ENCODE assay signal across 7 mouse cellular contexts in genomic region chr6:67268245-67268612, GRCm38 (mm10). TPM values are rescaled to one million over a fixed set of nuclear protein-coding genes. Genes with fewer than 3 reads are reported as not detected.
A peak's percentile ranks its signal among the peaks of the same experiment; 100 is the strongest.
DNase-seq lines count a peak whose midpoint lies in the region; ATAC-seq and TF ChIP-seq lines count a peak whose summit lies in the region.

No protein-coding gene starts in this region.

- no peak overlapping the region for H3K27ac ChIP-seq in lung, embryonic 15.5 days
- H3K27ac ChIP-seq in forebrain, embryonic 10.5 days: peak overlapping the region; percentile 99
- no peak overlapping the region for H3K27ac ChIP-seq in limb, embryonic 12.5 days
- H3K27ac ChIP-seq in small intestine, adult 2 months (ENCODE audit: insufficient read depth, low read depth, low read length): no peak overlapping the region

- no peak for TF ChIP-seq CTCF in small intestine, adult 2 months (IDR thresholded peaks at IDR 0.05; ENCODE audit: extremely low read depth, insufficient read length, insufficient replicate concordance, low read depth, low read length)

- peaks cover 12% of the 10 kb centered on the region for H3K36me3 ChIP-seq in lung, embryonic 15.5 days
- peaks cover 27% of the 10 kb centered on the region for H3K36me3 ChIP-seq in forebrain, embryonic 10.5 days (replicated peaks)
- peaks cover 16% of the 10 kb centered on the region for H3K36me3 ChIP-seq in limb, embryonic 12.5 days
- peaks cover 11% of the 10 kb centered on the region for H3K36me3 ChIP-seq in small intestine, adult 2 months (ENCODE audit: control insufficient read depth, insufficient read depth, low read length)

- peak overlapping the region; percentile 96 for H3K9ac ChIP-seq in lung, embryonic 15.5 days
- H3K9ac ChIP-seq in limb, embryonic 12.5 days (replicated peaks): peak overlapping the region; percentile 99

- 0 out of 2 replicates have a peak, but pooled peaks cover 8% of the 10 kb centered on the region for H3K4me1 ChIP-seq in lung, embryonic 15.5 days
- H3K4me1 ChIP-seq in forebrain, embryonic 10.5 days: peaks cover 22% of the 10 kb centered on the region
- H3K4me1 ChIP-seq in limb, embryonic 12.5 days (replicated peaks): peaks cover 8% of the 10 kb centered on the region; the same call in 1 of the 2 replicates
- H3K4me1 ChIP-seq in small intestine, adult 2 months (ENCODE audit: control insufficient read depth, insufficient read depth, insufficient read length, low read length): no peaks in the 10 kb centered on the region

- H3K4me3 ChIP-seq in lung, embryonic 15.5 days: peak overlapping the region; percentile 91
- H3K4me3 ChIP-seq in forebrain, embryonic 10.5 days: peak overlapping the region; percentile 100
- peak overlapping the region; percentile 100 for H3K4me3 ChIP-seq in limb, embryonic 12.5 days (replicated peaks)
- peak overlapping the region; percentile 89 for H3K4me3 ChIP-seq in small intestine, adult 2 months (ENCODE audit: low read depth, low read length)

- no peak for ATAC-seq in lung, embryonic 15.5 days (ENCODE audit: borderline replicate concordance, extremely low read depth, low FRiP score, low TSS enrichment)
- no peak for ATAC-seq in limb, embryonic 12.5 days (ENCODE audit: insufficient number of reproducible peaks, insufficient read depth, low FRiP score, low TSS enrichment, low read depth)

- no peak for TF ChIP-seq POLR2A in small intestine, adult 2 months (IDR thresholded peaks at IDR 0.05; ENCODE audit: low read depth, low read length)

- intact Hi-C loops in gastrocnemius, postnatal 36 days (cut with DNase I): loop anchor here (5.0 kb wide), 1 partner anchor 311 kb away; no protein-coding TSS in a partner anchor

- no peaks in the 10 kb centered on the region for H3K27me3 ChIP-seq in lung, embryonic 15.5 days
- H3K27me3 ChIP-seq in forebrain, embryonic 10.5 days (ENCODE audit: poor library complexity, severe bottlenecking): no peaks in the 10 kb centered on the region
- H3K27me3 ChIP-seq in limb, embryonic 12.5 days: no peaks in the 10 kb centered on the region
- no peaks in the 10 kb centered on the region for H3K27me3 ChIP-seq in small intestine, adult 2 months (ENCODE audit: control insufficient read depth, insufficient read depth, low read length)

- H3K9me3 ChIP-seq in lung, embryonic 15.5 days: no peaks in the 10 kb centered on the region
- no peaks in the 10 kb centered on the region for H3K9me3 ChIP-seq in forebrain, embryonic 10.5 days
- H3K9me3 ChIP-seq in limb, embryonic 12.5 days: no peaks in the 10 kb centered on the region

- peak overlapping the region; percentile 65 for H3K4me2 ChIP-seq in lung, embryonic 15.5 days
- peak overlapping the region; percentile 76 for H3K4me2 ChIP-seq in limb, embryonic 12.5 days

- 0% methylated on average over 2 of the region's 2 CpGs for WGBS in lung, embryonic 15.5 days
- WGBS in forebrain, embryonic 10.5 days: 0% methylated on average over 2 of the region's 2 CpGs
- 1% methylated on average over 2 of the region's 2 CpGs for WGBS in limb, embryonic 12.5 days
- WGBS in small intestine, adult 2 months: under 1% methylated on average over 2 of the region's 2 CpGs

- no peak for DNase-seq in lung, adult 18-20 months
- no peak for DNase-seq in forebrain, embryonic 10.5 days (ENCODE audit: extremely low spot score, low spot score)
- DNase-seq in gastrocnemius, postnatal 36 days: no peak
- DNase-seq in lung, postnatal 25 days (ENCODE audit: low spot score): no peak

RNA-seq across cellular contexts. Expression of gene Serbp1, which starts 30.3 kb away (rescaled TPM):
- polyA plus RNA-seq in lung, embryonic 15.5 days (2015; fragmentation: Nextera tagmentation; extraction: Ambion mirVana): 374 and 403 TPM in 2 replicates
- polyA plus RNA-seq in forebrain, embryonic 10.5 days (2016; fragmentation: Nextera tagmentation; extraction: Ambion mirVana): 499 and 557 TPM in 2 replicates
- polyA plus RNA-seq in limb, embryonic 12.5 days (2016; fragmentation: Nextera tagmentation; extraction: Ambion mirVana): 498 and 501 TPM in 2 replicates
- 7.4 and 22.0 TPM in 2 replicates for polyA plus RNA-seq in small intestine, adult 2 months (2012; rRNA removed)
- total RNA-seq in gastrocnemius, postnatal 36 days (2021): 100 to 1,000 TPM; 255 to 326 TPM

Comparison
In these comparisons a context has a peak if more than half of its experiments do, and no peak if none do; other contexts are left out.
1. RNA of gene Serbp1, which starts 30.3 kb away (polyA plus RNA-seq): 498 to 501 TPM in limb, embryonic 12.5 days, 499 to 557 TPM in forebrain, embryonic 10.5 days and 374 to 403 TPM in lung, embryonic 15.5 days; 7.4 to 22.0 TPM in small intestine, adult 2 months; every median in the first group is over 10 times any median in the second.
2. Peak in every context shown above with its lines, with median percentiles within 50 percentile points of each other: H3K4me3 ChIP-seq.